Mouse (Mus musculus): ENCODE data around the gene Esm1.

Esm1 gene

DNA sequence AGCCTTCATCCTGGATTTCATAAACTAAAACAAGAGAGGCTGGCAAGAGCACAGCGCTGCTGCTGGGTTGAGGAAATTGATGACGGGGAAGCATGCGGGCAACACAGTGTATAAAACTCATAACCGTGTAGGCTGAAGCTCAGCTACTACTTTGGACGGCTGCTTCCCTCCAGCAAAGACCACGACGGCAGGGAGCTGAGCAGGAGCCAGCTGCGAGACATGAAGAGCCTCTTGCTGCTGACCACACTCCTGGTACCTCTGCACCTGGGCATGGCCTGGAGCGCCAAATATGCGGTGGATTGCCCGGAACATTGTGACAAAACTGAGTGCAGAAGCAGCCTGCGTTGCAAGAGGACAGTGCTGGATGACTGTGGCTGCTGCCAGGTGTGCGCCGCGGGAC lies at the start of gene Esm1:
Gene Esm1 (plus strand): TSS at position 36 of the 400 bp plus-strand sequence.
- DNase-seq = peak; percentile 19

DNA sequence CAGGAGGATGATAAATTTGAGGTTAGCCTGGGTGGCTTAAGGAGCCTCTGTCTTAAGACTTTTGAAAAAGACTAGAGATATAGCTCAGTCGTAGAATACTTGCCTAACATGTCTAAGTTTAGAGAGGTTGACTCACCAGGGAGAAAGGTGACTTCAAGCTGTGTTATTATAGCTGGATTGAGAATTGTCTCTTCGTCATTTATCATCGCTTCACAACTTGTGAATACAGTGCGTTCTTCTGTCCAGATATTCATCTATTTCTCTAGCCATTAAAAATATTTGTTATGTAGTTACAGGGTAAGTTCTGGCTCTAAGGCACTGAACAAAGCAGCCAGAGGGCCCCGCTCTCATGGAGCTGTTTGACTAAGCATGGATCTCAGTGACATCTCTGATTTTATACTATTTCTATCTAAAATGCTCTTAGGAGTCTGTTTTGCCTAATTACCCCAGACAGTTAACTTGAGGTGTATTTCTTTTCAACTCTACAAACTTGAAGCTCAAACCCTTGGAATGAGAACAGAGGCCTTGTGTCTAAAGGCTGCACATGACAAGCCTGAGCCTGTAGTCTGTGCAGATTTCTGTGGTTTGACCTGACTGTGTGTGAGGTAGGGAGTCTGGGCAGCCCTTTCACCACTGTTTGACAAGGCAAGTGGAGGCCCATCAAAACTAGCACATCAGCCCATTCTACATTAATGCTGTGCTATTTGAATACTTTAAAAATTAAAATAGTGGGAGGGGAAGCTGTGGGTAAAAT lies 45.0 kb upstream of the Esm1 start:
- DNase-seq = no peak

DNA sequence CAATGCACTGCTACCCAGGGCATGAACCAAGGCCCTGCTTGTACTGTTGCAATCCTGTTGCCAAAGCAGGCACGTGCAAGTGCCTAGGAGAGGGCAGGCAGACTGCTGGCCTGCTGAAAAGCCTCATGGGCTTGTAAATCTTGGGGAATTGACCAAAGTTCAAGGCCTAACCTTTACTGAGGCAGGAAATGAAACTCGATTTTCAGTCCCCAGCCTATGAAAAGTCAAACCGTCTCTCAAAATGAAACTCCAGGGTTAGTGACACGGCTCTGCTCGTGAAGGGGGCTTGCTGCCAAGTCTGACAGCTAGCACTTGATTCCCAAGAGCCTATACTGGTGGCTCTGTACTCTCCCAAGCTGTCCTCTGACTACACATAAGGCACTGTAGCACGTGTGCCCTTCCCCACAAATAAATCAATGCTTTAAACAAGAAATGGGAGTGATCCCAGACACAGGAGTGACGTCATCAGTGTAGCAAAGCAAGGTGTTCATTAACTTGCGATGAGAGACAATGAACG lies 41.4 kb upstream of the Esm1 start:
- no peak for DNase-seq

DNA sequence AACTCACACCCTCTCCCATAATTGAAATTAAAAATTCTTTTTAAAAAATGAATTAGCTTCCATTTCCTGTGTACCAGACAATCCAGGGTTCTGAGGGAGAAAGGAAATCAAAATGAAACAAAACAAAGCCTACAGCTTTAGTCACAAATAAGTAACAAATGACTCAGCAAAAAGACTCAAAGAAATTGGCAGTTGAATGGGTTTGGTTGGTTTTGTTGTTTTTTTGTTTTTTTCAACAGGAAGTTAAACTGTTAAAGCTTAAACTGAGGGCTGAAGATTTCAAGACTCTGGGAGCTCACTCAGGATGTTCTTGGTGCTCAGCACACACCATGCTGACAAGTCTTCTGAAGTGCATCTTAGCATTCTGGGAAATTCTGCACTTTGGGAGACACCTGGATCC lies 39.2 kb upstream of the Esm1 start:
- DNase-seq = peak; percentile 11

DNA sequence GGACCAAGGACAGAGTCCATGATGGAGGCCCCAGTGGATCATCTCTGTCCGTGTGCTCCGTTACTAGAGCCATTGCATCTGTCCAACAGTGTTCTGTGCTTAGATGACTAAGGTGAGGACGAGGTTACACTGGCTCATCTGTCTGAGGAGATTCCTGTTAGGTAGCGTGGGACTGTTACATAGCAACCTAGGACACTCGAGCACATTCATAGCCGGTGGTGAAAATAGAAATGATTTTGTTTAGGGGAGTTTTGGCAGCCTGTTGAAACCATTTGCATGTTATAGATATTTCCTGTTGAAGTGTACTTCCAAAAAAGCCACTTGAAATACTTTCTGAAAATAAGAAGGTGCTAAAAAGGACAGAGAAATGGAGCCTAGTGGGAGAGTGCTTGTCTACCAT lies 35.3 kb upstream of the Esm1 start:
- DNase-seq = no peak

DNA sequence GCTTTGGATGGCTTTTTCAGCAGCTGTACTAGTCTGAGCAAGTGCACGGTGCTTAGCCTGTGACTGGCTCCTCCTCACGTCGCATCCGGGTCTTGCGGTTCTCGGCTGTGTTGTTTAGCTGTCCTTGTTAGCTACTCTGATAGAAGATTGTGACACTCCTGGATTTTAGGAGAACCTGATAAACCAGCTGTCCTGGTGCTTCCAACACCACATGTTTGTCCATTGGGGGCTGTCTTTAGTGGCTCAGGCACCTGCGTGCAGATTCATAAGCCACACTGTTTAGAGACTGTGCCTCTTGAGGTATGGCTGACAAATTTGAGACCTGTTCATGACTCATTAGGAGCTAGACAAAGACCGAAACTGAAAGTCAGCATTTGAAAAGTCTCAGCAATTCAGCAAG lies 26.1 kb upstream of the Esm1 start:
- DNase-seq = no peak

DNA sequence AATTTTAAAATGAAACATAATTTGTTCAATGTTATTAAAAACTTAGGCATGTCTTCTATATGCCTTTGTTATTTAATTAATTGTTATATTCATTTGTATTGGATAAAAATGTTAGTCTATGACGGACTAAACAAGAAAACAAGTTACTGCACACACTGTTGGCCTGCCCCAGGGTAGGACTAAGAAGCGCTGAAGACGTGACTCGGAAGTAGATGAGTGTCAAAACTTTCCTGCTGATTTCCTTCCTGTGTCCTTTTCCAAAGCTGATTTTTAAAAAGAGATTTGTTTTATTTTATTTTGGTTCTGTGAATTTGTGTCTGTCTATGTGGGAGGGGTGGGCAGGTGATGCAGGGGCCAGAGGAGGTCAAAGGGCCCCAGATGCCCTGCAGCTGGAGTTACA lies 25.7 kb upstream of the Esm1 start:
- no peak for DNase-seq

DNA sequence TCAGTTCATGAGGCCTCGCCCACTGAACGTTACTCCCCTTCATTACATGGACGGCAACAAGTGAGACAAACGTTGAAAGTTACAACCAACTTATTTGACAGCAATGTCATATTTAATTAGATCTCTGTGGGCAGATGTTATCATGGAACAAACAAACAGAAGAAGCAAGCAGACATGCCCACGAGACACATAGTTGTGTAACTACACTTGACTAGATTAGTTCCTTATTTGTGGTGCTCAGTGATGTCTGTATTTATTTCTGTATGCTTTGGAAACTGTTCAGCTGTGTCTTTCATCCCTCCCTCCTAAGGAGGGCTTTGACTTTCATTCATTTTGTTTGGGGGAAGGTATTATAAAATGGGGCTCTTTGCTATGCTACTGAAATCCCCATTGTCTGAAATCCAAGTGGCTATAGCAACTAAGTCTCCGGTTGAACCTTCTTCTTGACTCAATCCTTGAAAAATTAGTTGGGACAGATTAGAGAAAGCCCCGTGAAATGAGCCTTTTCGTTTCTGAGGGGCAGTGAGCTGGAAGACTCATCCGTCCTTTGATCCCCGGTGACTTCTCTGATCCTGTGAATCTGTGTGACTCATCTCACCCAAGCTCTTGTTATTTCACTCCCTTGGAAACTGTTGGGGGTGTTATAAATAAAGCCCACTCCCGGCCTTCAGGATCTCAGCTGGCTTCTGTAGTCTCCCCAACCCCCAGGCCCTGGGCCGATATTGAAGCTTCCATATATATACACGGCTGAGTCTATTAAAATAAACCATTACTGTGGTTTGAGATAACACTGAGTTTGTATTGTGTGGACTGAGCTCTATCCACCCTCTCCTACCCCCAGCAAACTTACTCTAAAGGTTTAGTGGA lies 12.4 kb upstream of the Esm1 start:
- DNase-seq = no peak

DNA sequence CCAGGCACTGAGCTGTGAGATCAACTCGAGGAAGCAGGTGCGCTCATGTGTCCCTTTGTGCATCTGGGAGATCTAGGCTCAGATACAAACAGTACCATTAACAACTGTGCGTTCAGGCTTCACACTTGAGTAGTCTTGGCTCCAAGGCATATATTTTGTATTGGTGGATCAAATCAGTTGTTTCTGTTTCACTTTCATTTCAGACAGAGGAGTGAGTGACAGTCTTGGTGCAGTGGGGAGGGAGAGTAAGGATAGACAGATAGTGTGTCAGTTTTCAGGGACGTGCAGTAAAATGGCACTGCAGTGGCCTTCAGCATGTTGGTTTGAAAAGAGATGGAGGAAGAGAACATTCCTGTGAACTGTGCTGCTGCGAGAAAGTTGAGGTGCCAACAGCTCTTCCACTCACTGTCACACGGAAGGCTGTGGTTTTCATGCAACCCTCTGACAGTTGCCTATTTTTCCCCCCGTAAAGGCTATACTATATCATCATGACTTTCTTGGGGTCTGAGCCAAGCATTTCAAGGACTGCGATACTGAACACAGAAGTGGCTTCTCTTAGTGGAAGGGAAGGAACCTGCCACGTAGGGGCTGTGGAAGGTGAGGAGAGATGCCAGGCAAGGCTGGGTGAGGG lies 11.5 kb upstream of the Esm1 start:
- peak; percentile 27 for DNase-seq

DNA sequence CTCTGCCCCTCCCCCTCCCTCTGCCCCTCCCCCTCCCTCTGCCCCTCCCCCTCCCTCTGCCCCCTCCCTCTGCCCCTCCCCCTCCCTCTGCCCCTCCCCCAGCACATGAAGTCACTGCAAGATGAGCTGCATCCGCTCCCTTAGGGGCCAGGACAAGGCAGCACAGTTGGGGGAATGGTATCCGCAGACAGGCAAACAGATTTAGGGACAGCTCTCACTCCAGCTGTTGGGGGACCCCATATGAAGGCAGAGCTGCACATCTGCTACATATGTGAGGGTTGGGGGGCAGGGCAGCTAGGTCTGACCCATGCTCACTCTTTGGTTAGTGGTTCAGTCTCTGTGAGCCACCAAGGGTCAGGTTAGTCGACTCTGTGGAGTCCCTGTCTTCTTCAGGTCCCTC lies 10.1 kb upstream of the Esm1 start:
- no peak for DNase-seq

DNA sequence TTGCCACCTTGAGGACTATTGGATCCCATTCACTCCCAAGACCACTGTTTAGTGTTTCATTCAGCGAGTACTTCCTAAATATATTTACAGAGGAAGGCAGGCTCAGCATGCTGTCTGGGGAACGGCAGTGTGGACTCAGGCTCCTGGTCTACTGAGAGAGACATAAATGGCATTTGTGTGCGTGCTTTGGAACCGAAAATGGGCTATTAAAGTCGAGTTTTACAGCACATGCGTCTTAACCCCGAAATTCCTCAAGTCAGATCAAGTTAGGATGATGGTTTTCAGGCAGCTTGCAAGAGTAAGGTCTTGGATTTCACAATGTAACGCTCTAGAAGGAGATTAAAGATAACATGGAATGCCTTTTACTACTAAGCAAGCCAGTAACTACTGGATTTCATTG lies 8.7 kb upstream of the Esm1 start:
- no peak for DNase-seq

DNA sequence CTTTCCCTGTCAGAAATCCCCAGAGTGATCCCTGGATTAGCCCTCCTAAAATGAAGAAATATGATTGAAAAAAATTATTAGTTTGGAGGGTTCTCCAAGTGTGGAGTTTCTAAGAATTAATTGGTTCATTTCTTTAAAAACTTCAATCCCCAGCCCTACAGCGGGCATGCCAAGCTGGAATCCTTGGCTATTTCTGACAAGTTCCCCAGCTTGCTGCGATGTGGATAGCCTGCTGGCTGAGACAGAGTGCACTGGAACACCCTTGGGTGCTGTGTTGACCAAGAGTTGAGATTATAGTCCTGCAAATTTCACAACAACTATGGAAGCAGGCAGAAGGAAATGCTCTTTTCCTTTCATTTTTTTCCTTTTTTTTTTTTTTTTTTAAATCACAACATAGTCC lies 7.8 kb upstream of the Esm1 start:
- no peak for DNase-seq

DNA sequence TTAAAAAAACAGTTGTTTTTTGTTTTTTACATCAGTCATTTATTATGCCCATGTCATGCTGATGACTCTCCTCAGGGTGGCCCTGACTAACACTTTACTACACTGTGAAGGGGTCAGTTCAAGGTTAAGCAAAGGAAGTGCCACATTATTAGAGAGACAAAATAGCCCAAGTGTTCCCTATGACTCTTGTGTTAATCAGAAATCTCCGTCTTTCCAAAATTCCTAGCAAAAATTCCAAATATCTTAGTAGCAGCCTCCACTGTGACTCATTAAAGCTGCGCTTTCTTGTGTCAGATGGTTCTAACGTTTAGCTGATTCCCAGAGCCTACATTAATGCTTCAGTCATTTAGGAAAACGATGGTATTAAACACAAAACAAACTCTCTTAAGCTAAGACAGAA lies 7.3 kb upstream of the Esm1 start:
- no peak for DNase-seq

DNA sequence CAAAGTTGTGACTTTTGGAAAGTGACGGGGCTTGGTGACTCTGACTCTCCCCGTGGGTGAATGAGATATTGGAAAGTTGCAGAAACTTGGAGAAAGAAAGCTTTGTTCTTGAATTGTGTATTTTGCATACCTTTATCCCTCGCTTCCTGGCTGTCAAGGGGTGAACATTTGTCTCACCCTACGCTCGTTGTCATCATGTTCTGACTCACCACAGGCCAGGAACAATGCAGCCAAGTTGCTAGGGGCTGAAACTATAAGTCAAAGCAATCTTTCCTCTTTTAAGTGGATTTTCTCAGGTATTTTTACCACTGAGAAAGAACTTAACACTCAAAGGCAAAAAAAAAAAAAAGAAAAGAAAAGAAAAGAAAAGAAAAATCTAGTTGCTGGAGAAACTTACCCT lies 6.3 kb upstream of the Esm1 start:
- DNase-seq = no peak

DNA sequence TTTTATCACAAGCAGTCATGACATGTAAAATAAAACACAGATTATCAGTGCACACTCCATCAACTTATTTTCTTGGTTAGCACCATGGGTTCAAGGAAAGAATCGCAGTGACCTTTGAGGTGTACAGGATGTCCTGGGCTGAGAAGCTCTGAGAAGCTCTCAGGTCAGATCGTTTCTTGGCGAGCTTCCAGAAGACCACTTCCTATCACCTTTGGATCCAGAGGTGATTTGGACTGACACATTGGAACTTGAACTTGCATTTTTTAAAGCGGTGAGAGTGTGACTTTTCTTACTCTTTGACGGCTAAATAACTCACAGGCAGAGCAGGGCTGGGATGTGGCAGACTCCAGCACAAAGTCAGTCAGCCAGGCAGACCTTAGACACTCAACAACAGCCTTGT lies 4.1 kb upstream of the Esm1 start:
- DNase-seq = no peak

DNA sequence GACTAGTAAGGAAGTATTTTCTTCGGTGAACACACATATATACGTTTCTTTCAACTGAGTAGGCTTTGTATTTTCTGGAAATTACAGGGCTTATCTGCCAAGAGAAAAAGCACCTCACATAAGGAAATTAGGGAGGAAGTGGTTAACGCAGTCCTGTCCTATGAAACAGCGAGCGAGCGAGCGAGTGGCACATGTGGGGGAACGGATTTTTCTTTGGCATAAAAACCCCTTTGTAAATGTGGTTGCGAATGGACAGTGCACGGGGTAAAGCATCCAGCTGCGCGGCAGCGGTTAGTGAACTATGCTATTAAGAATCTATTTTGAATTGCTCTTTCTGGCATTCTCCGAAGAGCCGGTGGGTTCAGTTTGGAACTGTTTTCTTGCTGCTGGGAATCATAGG lies 1.9 kb downstream of the Esm1 start:
- DNase-seq = peak; percentile 10

DNA sequence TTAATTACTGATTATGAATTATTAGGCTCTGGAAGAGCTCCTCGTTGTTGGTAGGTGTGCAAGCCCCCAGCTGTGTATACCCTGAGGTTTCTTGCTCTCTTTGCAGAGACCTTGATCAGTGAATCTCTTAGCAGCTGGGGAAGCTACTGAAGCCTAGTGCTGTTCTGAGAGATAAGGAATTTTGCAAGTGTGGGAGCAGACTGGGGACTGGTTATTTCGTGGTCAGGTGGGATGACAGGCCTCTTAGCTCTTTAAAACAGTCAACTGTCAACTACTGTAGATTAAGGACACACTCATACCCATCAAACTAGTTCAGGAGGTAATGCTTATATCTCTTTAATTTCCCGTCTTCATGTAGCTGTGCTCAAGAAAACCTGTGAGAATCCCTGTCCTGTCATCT lies 2.9 kb downstream of the Esm1 start:
- no peak for DNase-seq

DNA sequence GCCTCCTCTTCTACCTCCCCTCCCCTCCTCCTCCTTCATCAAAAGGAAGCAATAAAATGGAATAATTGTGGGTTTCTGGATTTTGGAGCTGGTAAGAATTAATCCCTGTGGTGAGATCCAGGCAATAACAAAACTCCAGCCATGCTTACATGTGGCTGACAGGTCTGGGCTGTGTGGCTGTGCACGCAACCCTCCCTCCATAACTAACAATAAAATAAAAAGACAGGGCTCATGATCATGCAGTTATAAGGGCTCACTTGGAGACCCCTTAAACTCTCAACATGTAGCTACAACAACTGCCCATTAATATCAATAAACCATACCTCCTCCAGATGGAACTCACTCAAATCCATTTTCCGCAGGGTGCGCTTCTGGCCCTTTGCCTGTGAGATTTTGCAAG lies 4.4 kb downstream of the Esm1 start:
- no peak for DNase-seq

DNA sequence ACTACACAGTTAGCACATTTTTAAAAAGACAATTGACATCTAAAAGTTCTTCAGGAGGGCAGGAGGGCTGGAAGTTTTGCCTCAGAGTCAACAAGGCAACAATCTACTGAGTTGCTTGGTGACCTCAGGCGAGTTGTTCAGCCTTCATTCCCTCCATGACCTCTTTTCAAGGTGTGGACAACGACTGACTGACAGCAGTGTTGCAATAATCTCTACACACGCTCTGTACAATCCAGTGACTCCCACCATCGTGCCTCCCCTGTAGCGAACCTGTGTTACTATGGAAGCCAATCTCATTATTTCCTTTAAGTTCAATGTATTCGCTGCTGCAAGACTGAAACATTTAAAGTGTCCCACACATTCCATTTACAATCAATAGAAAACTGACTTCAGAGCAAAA lies 12.4 kb downstream of the Esm1 start:
- no peak for DNase-seq

DNA sequence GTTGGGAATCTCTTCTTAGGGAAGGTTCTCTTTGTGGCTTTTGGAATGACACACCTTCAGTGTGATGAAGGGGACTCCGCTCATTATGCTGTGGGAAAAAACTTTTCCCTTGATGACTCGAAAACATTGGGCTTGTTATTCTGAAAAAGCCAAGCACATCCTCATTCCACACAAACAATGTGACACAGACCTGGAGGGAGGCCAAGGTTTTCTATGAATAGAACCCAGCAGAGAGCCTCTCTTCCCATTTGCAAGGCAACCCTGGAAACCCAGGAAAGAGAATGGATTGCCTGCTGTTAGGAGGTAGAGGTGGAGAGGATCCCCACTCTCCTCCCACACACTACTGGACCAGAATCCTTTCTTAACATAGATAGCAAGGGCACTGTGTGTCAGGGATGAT lies 14.6 kb downstream of the Esm1 start:
- no peak for DNase-seq

DNA sequence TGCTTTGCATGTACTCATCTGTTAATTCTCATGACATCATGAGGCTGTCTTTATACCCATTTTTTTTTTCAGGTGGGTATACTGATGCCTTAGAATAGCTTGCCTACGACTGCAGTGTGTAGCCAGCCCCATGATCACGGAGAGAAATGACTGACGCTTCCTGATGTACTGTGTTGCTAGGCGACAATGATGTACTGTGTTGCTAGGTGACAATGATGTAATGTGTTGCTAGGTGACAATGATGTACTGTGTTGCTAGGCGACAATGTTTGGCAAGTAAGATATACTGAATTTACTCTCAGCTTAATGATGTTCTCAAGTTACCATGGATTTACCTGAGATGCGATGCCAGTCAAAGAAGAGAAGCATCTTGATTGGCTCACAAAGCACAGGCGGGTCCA lies 16.4 kb downstream of the Esm1 start, which contains the start of gene Gzmk:
Gene Gzmk (minus strand): TSS at position 98 of the 400 bp plus-strand sequence.
- DNase-seq = no peak

DNA sequence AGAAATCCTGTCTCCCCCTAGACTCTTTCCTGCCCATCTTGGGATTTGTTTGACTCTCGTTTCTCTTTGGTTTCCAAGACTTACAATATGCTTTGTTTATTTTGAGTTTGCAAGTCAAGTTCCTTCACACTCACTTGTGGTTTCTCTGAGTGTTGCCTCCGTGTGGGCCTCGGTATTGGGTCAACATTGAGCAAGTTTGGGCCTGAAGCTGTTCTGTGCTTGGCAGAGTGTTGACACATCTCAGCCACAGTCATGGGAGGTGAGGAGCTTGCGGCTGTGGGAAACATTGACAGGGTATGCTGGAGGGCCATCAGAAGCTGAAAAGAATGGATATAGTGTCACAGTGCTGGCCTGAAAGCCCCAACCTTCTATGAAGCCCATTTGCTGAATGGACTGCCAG lies 17.6 kb downstream of the Esm1 start:
- no peak for DNase-seq

DNA sequence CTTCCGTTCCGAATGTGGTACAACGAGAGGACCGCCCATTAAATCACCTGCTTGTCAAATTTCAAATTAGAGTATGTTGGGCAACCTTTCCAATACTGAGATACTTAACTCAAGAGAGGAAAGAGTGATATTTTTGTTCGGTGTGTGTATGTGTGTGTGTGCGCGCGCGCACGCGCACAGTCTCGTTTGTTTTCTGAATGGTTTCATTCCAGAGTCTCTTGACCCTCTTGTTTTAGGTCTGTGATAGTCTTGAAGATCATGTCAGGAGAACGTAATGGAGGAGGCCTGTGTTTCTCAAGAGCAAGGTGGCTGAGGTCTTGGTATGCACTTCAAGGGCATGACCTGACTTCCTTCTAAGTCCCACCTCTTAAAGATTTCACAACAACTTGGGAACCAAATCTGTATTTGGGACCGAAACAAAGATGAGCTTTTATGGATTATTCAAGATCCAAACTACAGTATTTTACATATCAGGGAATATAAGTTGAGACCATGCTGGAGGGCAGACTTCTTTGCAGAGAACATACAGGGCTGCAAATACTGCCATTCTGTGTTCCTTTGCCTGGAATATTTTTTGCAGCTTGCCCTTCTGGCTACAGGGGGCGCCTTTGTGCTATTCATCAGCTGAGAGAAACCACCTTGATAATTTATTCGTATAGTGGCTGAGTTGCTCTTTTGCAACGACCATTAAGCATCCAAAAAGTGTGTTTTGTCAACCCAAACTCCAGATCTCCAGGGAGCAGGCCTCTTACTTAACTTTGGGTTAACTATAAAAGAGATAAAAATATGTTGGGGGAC lies 18.4 kb downstream of the Esm1 start:
- peak; percentile 37 for DNase-seq

All from thymus, postnatal 14 days (tissue).